Mouse (Mus musculus): Measurements from ENCODE around the gene Itln1. TPM values are rescaled to one million over a fixed set of nuclear protein-coding genes. Genes with fewer than 3 reads are reported as not detected.
A peak's percentile ranks its signal among the peaks of the same experiment; 100 is the strongest.

Itln1 gene
- polyA plus RNA-seq, 1 experiment from 2014 or later = not detected

- Histone ChIP-seq H3K9me3 (replicated peaks) (no peaks in the 10 kb centered on the region), H3K4me3 (no peak overlapping the region), H3K27ac (no peak overlapping the region), H3K4me2 (no peak overlapping the region), H3K36me3 (no peaks in the 10 kb centered on the region), H3K4me1 (no peaks in the 10 kb centered on the region), H3K9ac (no peak overlapping the region), H3K27me3 (replicated peaks) (no peaks in the 10 kb centered on the region)
- WGBS (ENCODE audit: insufficient replicate concordance) = 69% methylated on average over 2 of the region's 2 CpGs
- ATAC-seq = no peak
Measured at GRCm38 (mm10) chr1:171513234-171513633, 21.9 kb downstream of the Itln1 start.

DNA sequence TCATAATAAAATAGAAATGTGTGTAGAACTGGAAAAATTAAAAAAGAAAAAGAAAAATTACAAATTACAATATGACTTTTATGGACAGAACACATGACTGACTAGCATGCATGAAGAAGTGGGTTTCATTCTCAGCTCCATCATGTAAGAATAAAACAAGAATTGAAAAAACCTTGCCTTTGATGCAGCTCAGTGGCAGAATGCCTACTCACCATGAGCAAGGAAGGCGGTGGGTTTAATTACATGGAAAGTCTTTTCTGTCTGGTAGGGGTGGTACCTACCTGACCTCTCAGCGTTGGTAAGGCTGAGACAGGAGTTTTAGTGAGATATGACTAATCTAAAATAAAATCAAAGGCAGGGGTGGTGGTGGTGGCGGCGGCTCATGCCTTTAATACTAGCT lies 30.5 kb downstream of the Itln1 start:
- Histone ChIP-seq H3K9me3 (replicated peaks) (no peaks in the 10 kb centered on the region), H3K9ac (peak overlapping the region; percentile 27; the same call in 1 of the 2 replicates), H3K4me3 (peak overlapping the region; percentile 70), H3K4me1 (peaks cover 25% of the 10 kb centered on the region), H3K36me3 (no peaks in the 10 kb centered on the region), H3K4me2 (peak overlapping the region; percentile 94), H3K27me3 (replicated peaks) (no peaks in the 10 kb centered on the region), H3K27ac (no peak overlapping the region)
- ATAC-seq = no peak
- WGBS (ENCODE audit: insufficient replicate concordance) = 21% methylated on average over 4 of the region's 4 CpGs

GRCm38 (mm10) chr1:171503592-171504291 lies 31.4 kb downstream of the Itln1 start:
- H3K4me3 ChIP-seq = peak overlapping the region; percentile 70
- peak overlapping the region; percentile 94 for H3K4me2 ChIP-seq
- H3K9me3 ChIP-seq (replicated peaks) = no peaks in the 10 kb centered on the region
- no peaks in the 10 kb centered on the region for H3K36me3 ChIP-seq
- H3K27me3 ChIP-seq (replicated peaks) = no peaks in the 10 kb centered on the region
- peak overlapping the region; percentile 75 for H3K9ac ChIP-seq
- ATAC-seq = peak; percentile 51
- under 1% methylated on average over 52 of the region's 53 CpGs for WGBS (ENCODE audit: insufficient replicate concordance)
- H3K27ac ChIP-seq = peak overlapping the region; percentile 91
- peaks cover 25% of the 10 kb centered on the region for H3K4me1 ChIP-seq

GRCm38 (mm10) chr1:171503250-171503591 lies 31.9 kb downstream of the Itln1 start, which contains the start of gene Alyref2:
Gene Alyref2, plus strand, starts transcription at chr1:171503478.
- under 1% methylated on average over 19 of the region's 19 CpGs for WGBS (ENCODE audit: insufficient replicate concordance)
- peak within 1 kb of the TSS; percentile 70 for H3K4me3 ChIP-seq

GRCm38 (mm10) chr1:171502388-171503249 lies 32.5 kb downstream of the Itln1 start:
- Histone ChIP-seq H3K27me3 (replicated peaks) (no peaks in the 10 kb centered on the region), H3K4me3 (peak overlapping the region; percentile 70)

More at GRCm38 (mm10) chr1:171503250-171503591, 31.9 kb downstream of the Itln1 start, which contains the start of gene Alyref2:
- ATAC-seq = peak; percentile 76
- peaks cover 25% of the 10 kb centered on the region for H3K4me1 ChIP-seq
- H3K27ac ChIP-seq = peak within 1 kb of the TSS; percentile 91
- no peaks in the 10 kb centered on the region for H3K36me3 ChIP-seq
- H3K9ac ChIP-seq = peak within 1 kb of the TSS; percentile 75
- H3K9me3 ChIP-seq (replicated peaks) = no peaks in the 10 kb centered on the region
- H3K27me3 ChIP-seq (replicated peaks) = no peaks in the 10 kb centered on the region
- H3K4me2 ChIP-seq = peak within 1 kb of the TSS; percentile 94

GRCm38 (mm10) chr1:171501636-171502080 lies 33.4 kb downstream of the Itln1 start:
- WGBS (ENCODE audit: insufficient replicate concordance) = 12% methylated on average over 5 of the region's 5 CpGs
- Histone ChIP-seq H3K4me2 (peak overlapping the region; percentile 47), H3K4me3 (peak overlapping the region; percentile 5; the same call in 1 of the 2 replicates), H3K9me3 (replicated peaks) (no peaks in the 10 kb centered on the region), H3K27ac (peak overlapping the region; percentile 62), H3K27me3 (replicated peaks) (no peaks in the 10 kb centered on the region), H3K9ac (peak overlapping the region; percentile 36; the same call in 1 of the 2 replicates), H3K36me3 (no peaks in the 10 kb centered on the region), H3K4me1 (peaks cover 25% of the 10 kb centered on the region)
- ATAC-seq = no peak

More at GRCm38 (mm10) chr1:171502388-171503249, 32.5 kb downstream of the Itln1 start:
- Histone ChIP-seq H3K27ac (peak overlapping the region; percentile 91), H3K9me3 (replicated peaks) (no peaks in the 10 kb centered on the region), H3K4me1 (peaks cover 25% of the 10 kb centered on the region), H3K36me3 (no peaks in the 10 kb centered on the region), H3K4me2 (peak overlapping the region; percentile 94), H3K9ac (peak overlapping the region; percentile 75)
- peak; percentile 83 for ATAC-seq
- WGBS (ENCODE audit: insufficient replicate concordance) = under 1% methylated on average over 14 of the region's 14 CpGs

DNA sequence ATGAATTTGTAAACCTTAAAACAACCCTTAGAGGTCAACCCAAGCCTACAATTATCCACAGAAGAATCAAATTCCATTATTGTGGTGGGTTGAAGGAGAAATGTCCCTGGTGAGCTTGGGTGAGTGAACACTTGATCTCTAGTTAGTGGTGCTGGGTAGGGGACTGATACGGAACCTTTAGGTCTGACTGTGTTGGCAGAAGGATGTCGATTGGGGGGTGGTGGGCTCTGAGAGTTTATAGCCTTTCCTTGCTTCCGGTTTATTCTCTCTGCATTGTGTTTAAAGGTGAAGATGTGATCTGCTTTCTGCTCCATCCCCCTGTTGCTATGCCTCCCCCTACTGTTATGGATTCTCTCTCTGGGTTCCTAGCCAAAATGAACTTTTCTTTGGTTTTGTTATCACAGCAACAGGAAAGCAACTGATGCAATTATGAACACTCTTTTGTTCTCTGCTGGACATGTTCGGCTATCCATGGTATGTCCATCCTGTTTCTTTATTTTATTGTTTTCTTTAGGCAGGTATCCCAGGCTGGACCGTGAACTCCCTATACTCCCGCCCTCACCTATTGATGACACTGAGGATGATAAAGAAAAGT lies 34.0 kb downstream of the Itln1 start:
- Histone ChIP-seq H3K4me3 (no peak overlapping the region; the same call in 1 of the 2 replicates), H3K4me2 (peak overlapping the region; percentile 47; the same call in 1 of the 2 replicates), H3K9ac (peak overlapping the region; percentile 36; the same call in 1 of the 2 replicates), H3K4me1 (peaks cover 25% of the 10 kb centered on the region), H3K9me3 (replicated peaks) (no peaks in the 10 kb centered on the region), H3K27me3 (replicated peaks) (no peaks in the 10 kb centered on the region), H3K36me3 (no peaks in the 10 kb centered on the region), H3K27ac (peak overlapping the region; percentile 62; the same call in 1 of the 2 replicates)
- WGBS (ENCODE audit: insufficient replicate concordance) = 46% methylated on average over 6 of the region's 6 CpGs
- no peak for ATAC-seq

DNA sequence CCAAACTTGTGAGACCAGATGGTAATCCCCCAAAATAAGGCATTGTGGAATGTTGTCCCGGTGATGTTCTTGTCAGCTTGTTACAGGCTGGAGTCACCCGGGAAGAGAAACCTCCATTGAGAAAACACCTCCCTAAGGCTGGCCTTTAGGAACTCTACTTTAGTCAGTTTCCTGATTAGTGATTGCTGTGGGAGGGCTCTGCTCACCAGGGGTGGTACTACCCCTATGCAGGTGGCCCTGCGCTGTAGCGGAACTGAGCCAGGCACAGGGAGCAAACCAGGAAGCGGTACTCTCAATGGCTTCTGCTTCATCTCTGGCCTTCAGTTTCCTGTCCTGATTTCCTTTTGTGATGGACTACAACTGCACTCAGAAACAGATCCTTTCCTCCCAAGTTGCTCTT lies 35.2 kb downstream of the Itln1 start:
- no peak overlapping the region for H3K9ac ChIP-seq
- WGBS (ENCODE audit: insufficient replicate concordance) = 61% methylated on average over 5 of the region's 5 CpGs
- no peak overlapping the region for H3K27ac ChIP-seq
- no peaks in the 10 kb centered on the region for H3K27me3 ChIP-seq (replicated peaks)
- no peak overlapping the region for H3K4me2 ChIP-seq
- H3K4me1 ChIP-seq = peaks cover 22% of the 10 kb centered on the region
- H3K9me3 ChIP-seq (replicated peaks) = no peaks in the 10 kb centered on the region
- ATAC-seq = no peak
- H3K4me3 ChIP-seq = no peak overlapping the region
- H3K36me3 ChIP-seq = no peaks in the 10 kb centered on the region

- Histone ChIP-seq H3K27me3 (replicated peaks) (no peaks in the 10 kb centered on the region), H3K4me1 (no peaks in the 10 kb centered on the region), H3K36me3 (no peaks in the 10 kb centered on the region), H3K9ac (no peak overlapping the region), H3K9me3 (replicated peaks) (peaks cover 11% of the 10 kb centered on the region; the same call in 1 of the 2 replicates), H3K4me3 (no peak overlapping the region), H3K27ac (no peak overlapping the region), H3K4me2 (no peak overlapping the region)
- WGBS (ENCODE audit: insufficient replicate concordance) = 67% methylated on average over 6 of the region's 6 CpGs
- no peak for ATAC-seq
Measured at GRCm38 (mm10) chr1:171495371-171495770, 39.7 kb downstream of the Itln1 start.

- ATAC-seq = no peak
- 84% methylated on average over 13 of the region's 13 CpGs for WGBS (ENCODE audit: insufficient replicate concordance)
- Histone ChIP-seq H3K4me2 (no peak overlapping the region), H3K27ac (no peak overlapping the region), H3K4me3 (no peak overlapping the region), H3K9ac (no peak overlapping the region), H3K27me3 (replicated peaks) (no peaks in the 10 kb centered on the region), H3K36me3 (no peaks in the 10 kb centered on the region), H3K4me1 (no peaks in the 10 kb centered on the region), H3K9me3 (replicated peaks) (peaks cover 18% of the 10 kb centered on the region)
Measured at GRCm38 (mm10) chr1:171494241-171494640, 40.9 kb downstream of the Itln1 start.

GRCm38 (mm10) chr1:171478968-171479367 lies 56.1 kb downstream of the Itln1 start:
- H3K36me3 ChIP-seq = no peaks in the 10 kb centered on the region
- H3K9ac ChIP-seq = no peak overlapping the region
- 40% methylated on average over 2 of the region's 2 CpGs for WGBS (ENCODE audit: insufficient replicate concordance)
- no peak for ATAC-seq
- H3K27me3 ChIP-seq (replicated peaks) = no peaks in the 10 kb centered on the region
- H3K9me3 ChIP-seq (replicated peaks) = peaks cover 16% of the 10 kb centered on the region
- peaks cover 10% of the 10 kb centered on the region for H3K4me1 ChIP-seq
- no peak overlapping the region for H3K4me3 ChIP-seq
- H3K27ac ChIP-seq = no peak overlapping the region
- no peak overlapping the region for H3K4me2 ChIP-seq

All from liver, embryonic 12.5 days (tissue).